Mouse (Mus musculus): Measurements from ENCODE around the gene Slc38a8.

- no peak for TF ChIP-seq POLR2A (IDR thresholded peaks at IDR 0.05; ENCODE audit: borderline replicate concordance, control insufficient read depth, low read depth, low read length)
- no peak for TF ChIP-seq CTCF (IDR thresholded peaks at IDR 0.05; ENCODE audit: control insufficient read depth, insufficient read depth, low read length)
Measured at GRCm38 (mm10) chr8:119466794-119467193, 34.7 kb downstream of the Slc38a8 start.
